14 mouse cellular contexts compared by ENCODE assay signal in genomic region chr11:24153049-24153448, GRCm38 (mm10).
DNase-seq lines count a peak whose midpoint lies in the region; ATAC-seq lines count a peak whose summit lies in the region.
"Had no signal": no experiment of that assay in that cellular context is flagged by ENCODE, and none has a peak within 500 bp of the region (broad histone marks: within the 10 kb centered on the region; RNA-seq: fewer than 3 reads in every experiment).

No protein-coding gene starts in this region.

- WGBS in kidney, embryonic 15.5 days, result 60% methylated on average over 10 of the region's 10 CpGs
- WGBS in forebrain, embryonic 14.5 days, result 66% methylated on average over 10 of the region's 10 CpGs
- WGBS in limb, embryonic 10.5 days, result 46% methylated on average over 10 of the region's 10 CpGs

- intact Hi-C loops in left cerebral cortex, postnatal 10 days (cut with DNase I), result no loop called here

- H3K4me1 ChIP-seq in kidney, embryonic 15.5 days, result peaks cover 5% of the 10 kb centered on the region; the same call in 1 of the 2 replicates
- H3K4me1 ChIP-seq in forebrain, embryonic 14.5 days (ENCODE audit: control insufficient read depth, insufficient read depth, low read length), result peaks cover 28% of the 10 kb centered on the region
- H3K4me1 ChIP-seq in limb, embryonic 10.5 days, result peaks cover 52% of the 10 kb centered on the region
- H3K4me1 ChIP-seq: heart, embryonic 15.5 days had no signal

- H3K4me3 ChIP-seq in kidney, embryonic 15.5 days (replicated peaks), result no peak overlapping the region
- no peak overlapping the region for H3K4me3 ChIP-seq in forebrain, embryonic 14.5 days (ENCODE audit: low read depth, low read length)
- H3K4me3 ChIP-seq in limb, embryonic 10.5 days, result no peak overlapping the region
- H3K4me3 ChIP-seq: heart, embryonic 15.5 days; midbrain, embryonic 10.5 days had no signal

- H3K9ac ChIP-seq in kidney, embryonic 15.5 days, result no peak overlapping the region
- H3K9ac ChIP-seq in forebrain, embryonic 14.5 days (ENCODE audit: low read length), result no peak overlapping the region
- H3K9ac ChIP-seq: heart, embryonic 15.5 days had no signal

- no peaks in the 10 kb centered on the region for H3K27me3 ChIP-seq in kidney, embryonic 15.5 days
- no peaks in the 10 kb centered on the region for H3K27me3 ChIP-seq in forebrain, embryonic 14.5 days (replicated peaks; ENCODE audit: control insufficient read depth, insufficient read depth, low read length)
- H3K27me3 ChIP-seq in limb, embryonic 10.5 days (ENCODE audit: low read depth, poor library complexity, severe bottlenecking), result no peaks in the 10 kb centered on the region
- H3K27me3 ChIP-seq: heart, embryonic 15.5 days had no signal

- DNase-seq in kidney, postnatal 14 days, result no peak
- DNase-seq in brain, adult 2 months (ENCODE audit: low read depth, low spot score), result peak; percentile 58
- DNase-seq in forebrain, embryonic 14.5 days (ENCODE audit: low spot score), result no peak
- DNase-seq in limb, embryonic 10.5 days (ENCODE audit: low spot score), result peak; percentile 57
- DNase-seq in urinary bladder, adult 18-20 months (ENCODE audit: low spot score in 2 of 2), result no peak
- no peak for DNase-seq in left cerebral cortex, postnatal 10 days (ENCODE audit: extremely low spot score in 1 of 2, low spot score in 2 of 2)
- no peak for DNase-seq in cerebellum, adult 9-10 months
- DNase-seq: adrenal gland, postnatal 36 days; cerebellum, postnatal 14 days had no signal

- H3K27ac ChIP-seq in kidney, embryonic 15.5 days, result no peak overlapping the region
- no peak overlapping the region for H3K27ac ChIP-seq in forebrain, embryonic 14.5 days (ENCODE audit: low read depth, low read length)
- H3K27ac ChIP-seq in limb, embryonic 10.5 days, result no peak overlapping the region
- H3K27ac ChIP-seq: heart, embryonic 15.5 days; kidney, postnatal 0 days; midbrain, embryonic 10.5 days had no signal

- no peak overlapping the region for H3K4me2 ChIP-seq in kidney, embryonic 15.5 days
- H3K4me2 ChIP-seq in forebrain, embryonic 14.5 days (ENCODE audit: low read length), result no peak overlapping the region
- H3K4me2 ChIP-seq: heart, embryonic 15.5 days had no signal

- 0 out of 2 replicates have a peak, but pooled peaks have one; percentile 49 for ATAC-seq in kidney, embryonic 15.5 days (replicated peaks; ENCODE audit: low FRiP score)
- ATAC-seq in forebrain, embryonic 14.5 days, result peak; percentile 32; the same call in 1 of the 2 replicates
- ATAC-seq: CD4-positive, CD25-positive, alpha-beta regulatory T cell, adult 4 months had no signal

- H3K36me3 ChIP-seq in kidney, embryonic 15.5 days, result no peaks in the 10 kb centered on the region
- peaks cover 23% of the 10 kb centered on the region; the same call in 1 of the 2 replicates for H3K36me3 ChIP-seq in forebrain, embryonic 14.5 days (ENCODE audit: control insufficient read depth, insufficient read depth, low read length)
- H3K36me3 ChIP-seq in limb, embryonic 10.5 days, result peaks cover 32% of the 10 kb centered on the region
- H3K36me3 ChIP-seq: heart, embryonic 15.5 days had no signal

- H3K9me3 ChIP-seq in kidney, embryonic 15.5 days (replicated peaks), result no peaks in the 10 kb centered on the region
- no peaks in the 10 kb centered on the region for H3K9me3 ChIP-seq in forebrain, embryonic 14.5 days (replicated peaks; ENCODE audit: control insufficient read depth, low read length)
- H3K9me3 ChIP-seq in limb, embryonic 10.5 days (replicated peaks), result no peaks in the 10 kb centered on the region
- H3K9me3 ChIP-seq: heart, embryonic 15.5 days; midbrain, embryonic 10.5 days had no signal

Comparison
In these comparisons a context has a peak if more than half of its experiments do, and no peak if none do; other contexts are left out.
1. DNase-seq: peak in brain, adult 2 months (single experiment) and limb, embryonic 10.5 days (single experiment); none in kidney, postnatal 14 days (single experiment), forebrain, embryonic 14.5 days (single experiment), urinary bladder, adult 18-20 months (0 of 2), left cerebral cortex, postnatal 10 days (0 of 2) and cerebellum, adult 9-10 months (single experiment).